Mouse (Mus musculus) kidney, postnatal 25 days (tissue): ENCODE data around the gene Shisa8.

Source experiments
- DNase-seq, 2 experiments: peaks; one replicate each; pipeline ENCODE4 v3.0.0; 2021; ENCODE audit warnings: mixed read lengths in 2 of 2

The Shisa8 gene

GRCm38 (mm10) chr15:82221104-82221860 is 8.7 kb upstream of the Shisa8 start:
- DNase-seq = no peak

GRCm38 (mm10) chr15:82220003-82220675 is 7.5 kb upstream of the Shisa8 start:
- DNase-seq = no peak

- no peak for DNase-seq
These were observed 6.4 kb upstream of the Shisa8 start for GRCm38 (mm10) chr15:82218778-82219666.

- no peak for DNase-seq
These were observed 5.4 kb upstream of the Shisa8 start for GRCm38 (mm10) chr15:82217980-82218379.

- DNase-seq = no peak
These were observed 4.4 kb upstream of the Shisa8 start for GRCm38 (mm10) chr15:82217039-82217438.

GRCm38 (mm10) chr15:82216142-82216827 is 3.7 kb upstream of the Shisa8 start:
- no peak for DNase-seq

- DNase-seq = no peak
These were observed 2.9 kb upstream of the Shisa8 start for GRCm38 (mm10) chr15:82215332-82216046.

- no peak for DNase-seq
These were observed 607 bp upstream of the Shisa8 start for GRCm38 (mm10) chr15:82213222-82213621.

- no peak for DNase-seq
These were observed 484 bp downstream of the Shisa8 start for GRCm38 (mm10) chr15:82211911-82212751.

GRCm38 (mm10) chr15:82211281-82211680 is 1.3 kb downstream of the Shisa8 start:
- DNase-seq = no peak

GRCm38 (mm10) chr15:82210801-82211200 is 1.8 kb downstream of the Shisa8 start:
- no peak for DNase-seq

GRCm38 (mm10) chr15:82209295-82210050 is 3.1 kb downstream of the Shisa8 start:
- DNase-seq = no peak

- DNase-seq = no peak
These were observed 4.3 kb downstream of the Shisa8 start for GRCm38 (mm10) chr15:82208307-82208706.

GRCm38 (mm10) chr15:82207504-82208219 is 5.0 kb downstream of the Shisa8 start:
- DNase-seq = no peak

GRCm38 (mm10) chr15:82207105-82207459 is 5.5 kb downstream of the Shisa8 start:
- no peak for DNase-seq

GRCm38 (mm10) chr15:82206365-82207104 is 6.1 kb downstream of the Shisa8 start:
- DNase-seq = peak in 1 of 2 experiments; percentile 18

- DNase-seq = no peak
These were observed 7.8 kb downstream of the Shisa8 start for GRCm38 (mm10) chr15:82204680-82205371.
